Mouse (Mus musculus): ENCODE measurements around the gene Slc5a6. TPM values are rescaled to one million over a fixed set of nuclear protein-coding genes. Genes with fewer than 3 reads are reported as not detected.
"Not testable (repeated sequence)": the region's sequence is repeated elsewhere in the genome, so short reads cannot be mapped to it uniquely, and the experiment has no call there.

Gene Slc5a6
- polyA plus RNA-seq, 1 experiment from 2014 or later: 9.9 TPM

DNA sequence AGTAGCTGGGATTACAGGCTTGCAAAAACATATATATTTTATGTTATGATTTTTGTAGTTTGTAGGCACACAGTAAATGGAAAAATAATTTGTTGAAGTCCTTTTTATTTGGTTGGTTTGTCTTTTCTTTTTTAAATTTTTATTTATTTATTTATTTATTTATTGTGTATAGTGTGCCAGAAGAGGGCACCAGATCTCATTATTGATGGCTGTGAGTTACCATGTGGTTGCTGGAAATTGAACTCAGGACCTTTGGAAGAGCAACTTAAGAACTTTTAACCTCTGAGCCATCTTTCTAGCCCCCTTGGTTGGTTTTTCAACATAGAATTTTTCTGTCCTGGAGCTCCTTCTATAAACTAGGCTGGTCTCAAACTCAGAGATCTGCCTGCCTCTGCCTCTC, 1.7 kb upstream of the Slc5a6 start:
- H3K4me1 ChIP-seq: peaks cover 8% of the 10 kb centered on the region; the same call in 1 of the 2 replicates
- no peak overlapping the region for H3K27ac ChIP-seq
- peaks cover 11% of the 10 kb centered on the region for H3K36me3 ChIP-seq
- H3K4me3 ChIP-seq: no peak overlapping the region
- DNase-seq (ENCODE audit: low spot score): no peak
- H3K27me3 ChIP-seq (ENCODE audit: insufficient read depth, poor library complexity, severe bottlenecking): no peaks in the 10 kb centered on the region
- no peaks in the 10 kb centered on the region for H3K9me3 ChIP-seq

DNA sequence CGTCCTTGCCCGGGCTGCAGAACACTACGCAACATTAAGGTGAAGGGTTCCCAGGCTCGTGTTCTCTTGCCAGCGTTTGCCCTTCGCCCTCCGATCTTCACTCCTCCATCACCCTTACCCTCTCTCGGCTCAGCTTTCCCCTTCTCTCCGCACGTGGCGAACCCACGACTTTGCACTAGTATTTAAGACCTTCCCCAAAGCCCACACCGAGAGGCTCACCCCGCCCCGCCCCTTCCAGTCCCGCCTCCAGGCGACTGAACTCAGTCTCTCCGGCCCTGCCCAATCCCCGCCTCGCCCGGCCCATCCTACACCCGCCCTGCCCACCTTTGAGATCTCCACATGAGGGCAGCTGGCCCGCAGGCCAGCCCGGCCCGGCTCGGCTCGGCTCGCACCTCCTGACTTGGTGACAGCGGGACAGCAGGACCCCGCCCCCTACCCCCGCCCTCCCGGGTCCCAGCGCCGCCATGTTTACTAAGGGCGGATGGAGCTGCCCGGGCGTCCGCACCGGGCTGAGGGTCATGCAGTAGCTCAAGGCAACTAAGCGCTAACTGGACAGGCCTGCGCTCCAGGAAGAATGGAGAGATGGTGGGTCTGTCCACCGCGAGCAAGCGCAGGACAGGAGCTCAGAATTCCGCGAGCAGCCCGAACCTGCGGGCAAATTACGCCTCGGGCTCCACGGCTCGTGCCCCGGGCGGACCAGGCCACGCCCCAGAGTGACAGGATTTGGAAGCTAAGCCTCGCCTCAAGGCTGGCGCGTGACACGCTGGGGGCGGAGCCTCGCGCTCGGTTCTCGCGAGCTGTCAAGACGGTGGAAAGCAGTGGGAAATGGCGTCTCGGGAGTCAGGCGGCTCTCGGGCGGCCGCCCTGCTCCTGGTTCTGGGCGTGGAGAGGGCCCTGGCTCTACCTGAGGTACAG, 619 bp downstream of the Slc5a6 start, which contains the start of gene Atraid:
TSS of gene Atraid (plus strand) at position 465 of the 915 bp plus-strand sequence.
- H3K27me3 ChIP-seq (ENCODE audit: insufficient read depth, poor library complexity, severe bottlenecking): no peaks in the 10 kb centered on the region

DNA sequence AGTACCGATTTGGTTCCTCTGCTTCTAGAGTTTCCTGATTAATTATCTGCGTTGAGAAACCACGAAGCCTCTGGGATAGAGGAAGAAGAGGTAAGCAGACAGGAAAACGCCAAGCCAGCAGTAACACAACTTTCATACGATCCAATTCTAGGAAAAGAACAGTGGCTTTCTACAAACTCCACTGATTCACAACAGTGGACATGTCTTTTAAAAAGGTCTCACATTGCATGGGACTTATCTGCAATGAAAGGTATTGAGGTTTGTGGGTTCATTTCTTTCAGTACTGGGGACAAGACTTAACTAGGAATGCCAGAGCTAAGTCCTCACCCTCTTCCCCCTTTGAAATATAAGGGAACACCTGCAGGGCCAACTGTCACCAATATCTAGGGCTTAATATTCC, 1.6 kb downstream of the Slc5a6 start:
- Histone ChIP-seq H3K9me3 (no peaks in the 10 kb centered on the region), H3K4me3 (peak overlapping the region; percentile 70), H3K27me3 (ENCODE audit: insufficient read depth, poor library complexity, severe bottlenecking) (no peaks in the 10 kb centered on the region), H3K36me3 (peaks cover 19% of the 10 kb centered on the region), H3K4me1 (no peaks in the 10 kb centered on the region), H3K27ac (peak overlapping the region; percentile 97)
- DNase-seq (ENCODE audit: low spot score): no peak
- 72% methylated on average over 5 of the region's 5 CpGs for WGBS

More for the DNA sequence above, 619 bp downstream of the Slc5a6 start, which contains the start of gene Atraid:
- DNase-seq (ENCODE audit: low spot score): peak; percentile 99
- peak within 1 kb of the TSS; percentile 70 for H3K4me3 ChIP-seq
- peaks cover 15% of the 10 kb centered on the region for H3K36me3 ChIP-seq
- WGBS: under 1% methylated on average over 73 of the region's 73 CpGs
- no peaks in the 10 kb centered on the region for H3K9me3 ChIP-seq
- peak within 1 kb of the TSS; percentile 97 for H3K27ac ChIP-seq
- H3K4me1 ChIP-seq: no peaks in the 10 kb centered on the region

DNA sequence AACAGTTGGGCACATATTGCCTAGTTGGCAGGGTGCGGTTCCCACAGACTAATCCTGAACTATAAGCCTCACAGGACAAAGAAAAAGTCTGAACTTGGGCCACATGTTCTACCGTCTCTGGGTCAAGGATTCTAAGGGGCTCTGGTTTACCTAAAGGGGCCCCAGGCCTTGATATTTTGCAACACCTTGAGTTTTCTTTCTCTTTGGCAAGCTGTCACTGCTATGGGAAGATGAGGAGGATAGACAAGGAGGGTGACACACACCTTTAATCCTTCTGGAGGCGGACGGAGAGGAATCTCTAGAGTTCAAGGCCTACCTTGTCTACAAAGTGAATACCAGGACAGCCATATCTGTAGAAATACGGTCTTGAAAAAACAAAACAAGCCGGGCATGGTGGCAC, 2.3 kb downstream of the Slc5a6 start:
- Histone ChIP-seq H3K27ac (no peak overlapping the region), H3K4me1 (no peaks in the 10 kb centered on the region), H3K4me3 (no peak overlapping the region), H3K9me3 (no peaks in the 10 kb centered on the region), H3K36me3 (peaks cover 25% of the 10 kb centered on the region), H3K27me3 (ENCODE audit: insufficient read depth, poor library complexity, severe bottlenecking) (no peaks in the 10 kb centered on the region)
- DNase-seq (ENCODE audit: low spot score): no peak
- 93% methylated on average over 6 of the region's 6 CpGs for WGBS

DNA sequence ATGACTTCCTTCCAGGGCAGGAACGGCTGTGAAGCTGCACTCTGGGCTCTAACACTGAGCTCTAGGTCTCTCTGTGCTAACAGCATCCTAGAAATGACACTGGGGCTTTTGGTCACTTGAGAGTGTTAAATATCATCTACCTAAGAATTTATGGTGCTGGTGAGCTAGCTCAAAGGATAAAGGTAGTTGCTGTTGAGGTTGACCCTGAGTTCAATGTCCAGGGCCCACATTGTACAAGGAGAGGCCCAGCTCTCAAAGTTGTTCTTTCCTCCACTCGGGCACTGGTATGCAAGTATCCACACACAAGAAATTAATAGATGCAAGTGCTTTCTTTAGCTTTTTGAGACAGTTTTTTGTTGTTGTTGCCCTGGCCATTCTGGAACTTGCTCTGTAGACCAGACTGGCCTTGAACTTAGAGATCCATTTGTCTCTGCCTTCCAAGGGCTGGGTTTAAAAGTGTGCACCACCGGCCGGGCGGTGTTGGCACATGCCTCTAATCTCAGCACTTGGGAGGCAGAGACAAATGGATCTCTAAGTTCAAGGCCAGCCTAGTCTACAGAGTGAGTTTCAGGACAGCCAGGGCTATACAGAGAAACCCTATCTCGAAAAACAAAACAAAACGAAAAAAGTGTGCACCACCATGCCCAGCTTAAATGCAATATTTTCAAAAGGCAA, 10.4 kb downstream of the Slc5a6 start:
- no peaks in the 10 kb centered on the region for H3K27me3 ChIP-seq (ENCODE audit: insufficient read depth, poor library complexity, severe bottlenecking)
- no peaks in the 10 kb centered on the region for H3K9me3 ChIP-seq
- peaks cover 13% of the 10 kb centered on the region for H3K4me1 ChIP-seq
- no peak overlapping the region for H3K4me3 ChIP-seq
- H3K36me3 ChIP-seq: peaks cover 53% of the 10 kb centered on the region
- no peak overlapping the region for H3K27ac ChIP-seq
- WGBS: 93% methylated on average over 7 of the region's 7 CpGs
- DNase-seq (ENCODE audit: low spot score): no peak

DNA sequence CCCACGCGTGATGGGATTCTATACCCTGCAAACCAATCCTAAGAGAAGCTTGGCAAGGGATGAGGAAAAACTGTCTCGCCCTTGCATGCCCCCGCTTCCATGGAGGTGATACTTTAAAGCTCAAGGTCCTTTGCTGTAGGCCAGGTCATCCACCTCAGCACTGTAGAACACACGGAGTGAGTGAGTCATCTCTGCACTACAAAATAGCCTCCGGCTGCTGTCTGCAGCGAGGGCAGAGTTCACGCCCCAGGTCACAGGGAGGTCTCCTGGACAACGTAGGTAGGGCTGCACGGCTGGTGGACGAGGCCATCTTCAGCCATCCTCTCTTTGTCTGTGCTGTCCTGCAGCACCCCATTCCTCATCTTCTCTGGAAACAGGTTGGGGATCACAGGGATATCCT, 12.2 kb downstream of the Slc5a6 start:
- H3K27ac ChIP-seq; H3K4me3 ChIP-seq; DNase-seq (ENCODE audit: low spot score); H3K9me3 ChIP-seq; H3K27me3 ChIP-seq (ENCODE audit: insufficient read depth, poor library complexity, severe bottlenecking): not testable (repeated sequence)
- Histone ChIP-seq H3K4me1 (peaks cover 13% of the 10 kb centered on the region), H3K36me3 (peaks cover 35% of the 10 kb centered on the region)
- 83% methylated on average over 11 of the region's 11 CpGs for WGBS

DNA sequence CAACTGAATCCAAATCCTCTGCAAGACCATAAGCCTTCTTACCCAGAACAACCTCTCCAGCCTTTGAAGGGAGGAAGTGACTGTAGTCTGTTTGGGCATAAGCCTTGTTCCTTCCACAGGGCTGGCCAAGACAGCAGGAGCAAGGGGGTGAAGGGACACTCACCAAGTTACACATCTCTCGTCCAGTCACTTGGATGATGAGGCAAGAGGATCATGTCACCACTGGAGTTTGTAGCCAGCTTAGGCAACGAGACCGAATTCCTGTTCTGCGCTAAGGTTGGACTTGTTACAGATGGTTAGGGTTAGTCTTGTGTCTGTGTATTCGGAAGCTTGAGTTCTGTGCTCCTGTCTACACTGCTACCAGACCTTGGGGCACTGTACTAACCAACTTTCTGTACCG, 14.1 kb downstream of the Slc5a6 start:
- Histone ChIP-seq H3K4me3 (no peak overlapping the region), H3K27ac (no peak overlapping the region), H3K4me1 (peaks cover 13% of the 10 kb centered on the region), H3K9me3 (no peaks in the 10 kb centered on the region), H3K36me3 (peaks cover 25% of the 10 kb centered on the region), H3K27me3 (ENCODE audit: insufficient read depth, poor library complexity, severe bottlenecking) (no peaks in the 10 kb centered on the region)
- WGBS: 89% methylated on average over 6 of the region's 6 CpGs
- no peak for DNase-seq (ENCODE audit: low spot score)

DNA sequence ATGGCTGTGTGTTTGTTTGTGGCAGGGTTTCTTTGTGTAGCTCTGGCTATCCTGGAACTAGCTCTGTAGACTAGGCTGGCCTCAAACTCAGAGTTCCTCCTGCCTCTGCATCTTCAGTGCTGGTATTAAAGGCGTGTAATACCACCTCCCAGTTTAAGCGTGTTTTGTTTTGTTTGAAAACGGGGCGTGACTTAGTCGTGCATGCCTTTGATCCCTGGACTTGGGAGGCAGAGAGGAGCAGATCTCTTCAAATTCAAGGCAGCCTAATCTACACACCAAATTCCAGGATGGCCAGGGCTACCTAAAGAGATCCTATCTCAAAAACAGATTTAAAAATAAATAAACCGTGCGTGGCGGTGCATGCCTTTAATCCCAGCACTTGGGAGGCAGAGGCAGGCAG, 17.2 kb downstream of the Slc5a6 start:
- H3K4me1 ChIP-seq: peaks cover 4% of the 10 kb centered on the region; the same call in 1 of the 2 replicates
- no peaks in the 10 kb centered on the region for H3K36me3 ChIP-seq
- no peak overlapping the region for H3K4me3 ChIP-seq
- H3K27ac ChIP-seq: no peak overlapping the region
- 83% methylated on average over 8 of the region's 8 CpGs for WGBS
- DNase-seq (ENCODE audit: low spot score): no peak
- H3K9me3 ChIP-seq: no peaks in the 10 kb centered on the region
- H3K27me3 ChIP-seq (ENCODE audit: insufficient read depth, poor library complexity, severe bottlenecking): no peaks in the 10 kb centered on the region

DNA sequence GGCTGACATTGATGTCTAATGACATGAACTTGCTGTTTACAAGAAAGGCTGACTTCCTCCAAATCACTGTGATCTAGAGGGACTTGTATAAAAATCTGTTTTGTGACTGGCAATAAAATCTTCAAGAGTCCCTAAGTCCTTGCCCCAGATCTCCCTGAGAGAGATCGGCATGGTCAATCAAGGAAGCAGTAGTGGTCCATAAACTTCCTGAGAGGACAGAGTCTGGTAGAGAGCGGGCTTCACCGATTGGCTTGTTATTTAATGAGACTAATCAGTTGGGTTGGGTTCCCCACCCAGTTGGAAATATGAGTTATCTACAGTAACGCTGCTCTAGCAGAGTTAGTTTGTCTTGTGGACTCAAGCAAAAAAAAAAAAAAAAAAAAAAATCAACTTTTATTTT, 17.8 kb downstream of the Slc5a6 start:
- Histone ChIP-seq H3K4me1 (peaks cover 4% of the 10 kb centered on the region; the same call in 1 of the 2 replicates), H3K36me3 (no peaks in the 10 kb centered on the region), H3K27me3 (ENCODE audit: insufficient read depth, poor library complexity, severe bottlenecking) (no peaks in the 10 kb centered on the region), H3K4me3 (no peak overlapping the region), H3K9me3 (no peaks in the 10 kb centered on the region), H3K27ac (no peak overlapping the region)
- DNase-seq (ENCODE audit: low spot score): no peak
- 84% methylated on average over 4 of the region's 4 CpGs for WGBS

DNA sequence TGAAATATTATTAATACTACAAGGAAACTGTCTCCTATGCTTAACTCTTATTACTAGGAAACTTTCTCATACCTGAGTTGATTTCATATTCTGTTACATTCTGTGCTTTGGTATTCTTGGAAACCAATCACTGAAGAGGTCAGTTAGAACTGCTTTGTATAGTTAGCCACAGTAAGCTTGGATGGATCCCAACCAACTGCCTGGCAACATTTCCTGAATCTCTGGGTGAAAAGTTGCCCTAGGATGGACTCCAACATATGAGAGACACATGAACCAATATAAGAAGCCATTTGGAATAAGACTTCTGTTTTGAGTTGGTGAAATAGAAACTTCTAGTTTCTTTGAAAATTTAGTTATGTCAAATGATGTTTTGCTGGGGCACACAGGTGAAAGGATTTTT, 24.1 kb downstream of the Slc5a6 start:
- Histone ChIP-seq H3K9me3 (no peaks in the 10 kb centered on the region), H3K27ac (no peak overlapping the region), H3K36me3 (no peaks in the 10 kb centered on the region), H3K27me3 (ENCODE audit: insufficient read depth, poor library complexity, severe bottlenecking) (no peaks in the 10 kb centered on the region), H3K4me1 (no peaks in the 10 kb centered on the region), H3K4me3 (no peak overlapping the region)
- DNase-seq (ENCODE audit: low spot score): no peak

DNA sequence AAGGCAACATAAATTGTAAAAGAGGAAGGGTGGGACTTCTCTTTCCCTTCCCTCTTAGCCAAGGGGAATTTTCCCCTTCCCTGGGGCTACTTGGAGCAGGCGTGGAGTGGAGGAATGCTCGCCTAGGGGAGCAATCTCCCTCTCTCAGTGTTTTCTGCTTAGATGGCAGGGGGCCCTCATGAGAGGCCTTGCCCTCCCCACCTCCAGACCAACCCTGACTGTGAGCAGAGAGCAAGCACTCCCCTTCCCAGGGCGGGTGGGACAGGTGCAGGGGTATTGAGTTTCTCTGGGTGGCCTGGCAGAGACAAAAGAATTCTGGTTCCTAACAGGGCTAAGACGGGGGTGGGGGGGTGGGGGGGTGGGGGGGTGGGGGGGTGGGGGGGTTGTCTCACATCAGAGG, 25.5 kb downstream of the Slc5a6 start:
- Histone ChIP-seq H3K27ac (no peak overlapping the region), H3K4me1 (no peaks in the 10 kb centered on the region), H3K27me3 (ENCODE audit: insufficient read depth, poor library complexity, severe bottlenecking) (no peaks in the 10 kb centered on the region), H3K4me3 (no peak overlapping the region), H3K9me3 (no peaks in the 10 kb centered on the region), H3K36me3 (no peaks in the 10 kb centered on the region)
- no peak for DNase-seq (ENCODE audit: low spot score)
- WGBS: 17% methylated on average over 4 of the region's 4 CpGs

DNA sequence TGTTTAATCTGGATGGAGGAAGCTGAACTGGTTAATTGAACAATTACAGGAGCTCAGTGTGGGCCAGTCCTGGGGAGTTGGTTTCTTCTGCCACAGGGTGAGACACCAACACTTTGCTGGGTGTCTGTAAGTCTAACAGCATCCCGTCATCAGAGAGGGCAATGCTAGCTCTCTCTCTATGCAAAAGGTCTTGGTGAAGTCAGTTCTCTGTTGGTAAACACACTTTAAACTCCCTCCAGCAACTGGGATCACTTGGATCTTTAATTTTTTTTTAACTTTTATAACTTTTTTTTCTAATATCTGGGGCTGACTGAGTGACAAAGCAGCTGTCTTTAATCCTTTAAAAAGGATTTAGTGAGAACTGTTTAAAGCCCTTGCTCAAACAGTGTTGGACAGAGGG, 26.0 kb downstream of the Slc5a6 start:
- H3K27me3 ChIP-seq (ENCODE audit: insufficient read depth, poor library complexity, severe bottlenecking): no peaks in the 10 kb centered on the region
- no peaks in the 10 kb centered on the region for H3K4me1 ChIP-seq
- H3K4me3 ChIP-seq: no peak overlapping the region
- no peak overlapping the region for H3K27ac ChIP-seq
- no peak for DNase-seq (ENCODE audit: low spot score)
- no peaks in the 10 kb centered on the region for H3K36me3 ChIP-seq
- 56% methylated on average over 1 of the region's 1 CpGs for WGBS
- H3K9me3 ChIP-seq: no peaks in the 10 kb centered on the region

DNA sequence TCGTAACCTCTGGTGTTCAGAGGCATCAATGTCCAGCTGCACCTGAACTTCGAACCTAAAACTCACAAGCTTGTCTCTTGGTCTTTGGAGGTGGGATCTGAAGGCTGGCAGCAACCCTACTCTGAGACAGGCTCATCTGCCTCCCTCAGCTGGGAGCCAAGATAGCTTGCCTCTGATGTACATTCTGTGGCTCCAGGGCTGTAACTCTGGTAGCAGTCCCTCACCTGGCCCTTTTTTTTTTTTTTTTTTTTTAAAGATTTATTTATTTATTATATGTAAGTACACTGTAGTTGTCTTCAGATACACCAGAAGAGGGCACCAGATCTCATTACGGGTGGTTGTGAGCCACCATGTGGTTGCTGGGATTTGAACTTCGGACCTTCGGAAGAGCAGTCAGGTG, 26.9 kb downstream of the Slc5a6 start:
- not testable (repeated sequence) for DNase-seq (ENCODE audit: low spot score)

More for the DNA sequence above, 26.9 kb downstream of the Slc5a6 start:
- H3K36me3 ChIP-seq; H3K9me3 ChIP-seq; H3K4me3 ChIP-seq; H3K27ac ChIP-seq; H3K27me3 ChIP-seq (ENCODE audit: insufficient read depth, poor library complexity, severe bottlenecking); H3K4me1 ChIP-seq: not testable (repeated sequence)
- WGBS: 82% methylated on average over 4 of the region's 5 CpGs
